Mouse (Mus musculus) cerebellum, adult 2 months (tissue): ENCODE results near the gene Styk1. TPM values are rescaled to one million over a fixed set of nuclear protein-coding genes. Genes with fewer than 3 reads are reported as not detected.

ENCODE experiments used
- DNase-seq, 2 experiments: peaks; one replicate each; pipeline ENCODE4 v3.0.0; 2021
- H3K27ac ChIP-seq: fragments of 200-500 bp; 2 replicates; pipeline ENCODE4 v1.5.1; 2012; ENCODE audit warnings: low read length, control low read depth, inconsistent platforms; ENCODE audit not compliant: insufficient read depth
- H3K27me3 ChIP-seq: fragments of 200-500 bp; 2 replicates; pipeline ENCODE4 v1.6.1; 2012; ENCODE audit warnings: inconsistent platforms, mild to moderate bottlenecking, low read length, moderate library complexity; ENCODE audit not compliant: control insufficient read depth, insufficient read depth
- H3K4me1 ChIP-seq: fragments of 200-500 bp; 2 replicates; pipeline ENCODE4 v1.6.1; 2011; ENCODE audit warnings: low read length; ENCODE audit not compliant: control insufficient read depth, insufficient read depth
- H3K4me3 ChIP-seq: fragments of 200-500 bp; replicated peaks from 2 replicates; pipeline ENCODE3; 2011; ENCODE audit warnings: mild to moderate bottlenecking, low read depth, low read length, control low read depth; ENCODE audit not compliant: insufficient read depth
- CTCF ChIP-seq: fragments of 200-500 bp; IDR thresholded peaks from 2 replicates; pipeline ENCODE4 v1.5.1; 2011; ENCODE audit warnings: low read depth, mild to moderate bottlenecking, control low read depth, low read length, moderate library complexity, borderline replicate concordance; ENCODE audit not compliant: insufficient read depth
- POLR2A ChIP-seq: fragments of 200-500 bp; IDR thresholded peaks from 2 replicates; pipeline ENCODE4 v1.6.1; 2011; ENCODE audit warnings: low read length, control low read depth, borderline replicate concordance; ENCODE audit not compliant: insufficient read depth
- WGBS: fragments of 180-500 bp; shearing (Covaris S2); methylation state at CpG from one replicate; pipeline ENCODE4 v1.1.7; 2018; 5-methylcytosine and 5-hydroxymethylcytosine counted together
- polyA plus RNA-seq: library from polyadenylated mRNA; depleted of rRNA; stranded (reverse); fragments of >200 nt; gene quantifications from 2 replicates; pipeline ENCODE4 v1.2.3, GENCODE M21; 2012

Styk1 gene
- polyA plus RNA-seq, 1 experiment: 0.46 TPM

DNA sequence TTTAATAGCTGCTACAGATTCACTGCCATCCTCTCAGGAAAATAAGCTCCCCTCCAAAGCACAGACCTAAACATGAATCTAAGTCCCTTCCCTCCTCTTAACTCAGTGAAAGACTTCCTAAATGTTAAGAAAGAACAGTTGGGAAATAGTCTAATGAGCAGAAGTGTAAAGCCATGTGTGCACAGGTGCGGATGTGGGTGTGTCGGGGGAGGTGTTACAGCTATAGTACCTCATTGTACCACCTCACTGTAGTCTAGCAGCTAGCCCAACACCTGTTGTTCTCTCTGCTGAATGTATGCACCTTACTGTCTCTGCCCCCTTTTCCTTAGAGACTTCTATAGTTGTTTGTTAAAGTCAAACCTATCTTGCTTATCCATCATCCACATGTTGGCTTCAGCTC is 26.3 kb downstream of the Styk1 start:
- no peak for TF ChIP-seq CTCF
- no peak for TF ChIP-seq POLR2A
- no peak overlapping the region for H3K27ac ChIP-seq
- 86% methylated on average over 2 of the region's 2 CpGs for WGBS
- no peaks in the 10 kb centered on the region for H3K4me1 ChIP-seq
- no peaks in the 10 kb centered on the region for H3K27me3 ChIP-seq
- no peak for DNase-seq
- H3K4me3 ChIP-seq: no peak overlapping the region

DNA sequence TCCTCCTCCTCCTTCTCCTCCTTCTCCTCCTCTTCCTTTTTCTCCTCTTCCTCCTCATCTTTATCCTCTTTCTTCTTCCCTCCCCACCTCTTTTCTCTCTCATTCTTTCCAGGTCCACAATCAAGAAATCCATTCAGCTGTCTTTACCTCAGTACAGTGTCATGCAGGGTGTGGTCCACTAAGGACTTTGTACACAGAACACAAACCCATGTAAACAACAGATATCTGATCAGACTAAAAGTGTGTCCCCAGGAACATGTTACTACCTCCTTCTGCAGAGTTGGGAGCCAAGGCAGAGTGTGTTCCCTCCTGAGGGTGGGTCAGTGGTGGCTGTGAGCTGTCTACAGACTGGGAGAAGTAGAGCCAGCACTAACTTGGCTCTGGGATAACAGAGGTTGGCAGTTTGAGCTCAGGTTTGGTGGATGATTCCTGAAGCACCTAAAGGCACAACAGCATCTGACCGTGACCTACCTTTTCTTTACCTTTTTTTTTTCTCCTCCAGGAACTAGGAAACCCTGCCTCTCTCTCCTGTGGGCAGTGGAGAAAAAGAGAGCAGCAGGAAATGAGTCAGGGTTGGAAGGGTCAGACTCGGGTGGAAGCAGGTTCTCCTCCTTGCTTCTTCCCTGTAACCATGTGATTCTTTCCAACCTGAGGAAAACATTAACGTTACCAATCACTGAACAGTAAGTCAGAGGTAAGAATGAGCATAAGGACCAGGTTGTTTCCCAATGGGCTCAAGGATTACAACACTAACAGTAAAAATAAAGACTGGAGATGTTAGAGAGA is 31.4 kb downstream of the Styk1 start:
- DNase-seq: no peak
- no peaks in the 10 kb centered on the region for H3K27me3 ChIP-seq
- no peak overlapping the region for H3K4me3 ChIP-seq
- WGBS: 69% methylated on average over 3 of the region's 3 CpGs
- no peak overlapping the region for H3K27ac ChIP-seq
- TF ChIP-seq POLR2A: no peak
- TF ChIP-seq CTCF: no peak
- H3K4me1 ChIP-seq: no peaks in the 10 kb centered on the region

DNA sequence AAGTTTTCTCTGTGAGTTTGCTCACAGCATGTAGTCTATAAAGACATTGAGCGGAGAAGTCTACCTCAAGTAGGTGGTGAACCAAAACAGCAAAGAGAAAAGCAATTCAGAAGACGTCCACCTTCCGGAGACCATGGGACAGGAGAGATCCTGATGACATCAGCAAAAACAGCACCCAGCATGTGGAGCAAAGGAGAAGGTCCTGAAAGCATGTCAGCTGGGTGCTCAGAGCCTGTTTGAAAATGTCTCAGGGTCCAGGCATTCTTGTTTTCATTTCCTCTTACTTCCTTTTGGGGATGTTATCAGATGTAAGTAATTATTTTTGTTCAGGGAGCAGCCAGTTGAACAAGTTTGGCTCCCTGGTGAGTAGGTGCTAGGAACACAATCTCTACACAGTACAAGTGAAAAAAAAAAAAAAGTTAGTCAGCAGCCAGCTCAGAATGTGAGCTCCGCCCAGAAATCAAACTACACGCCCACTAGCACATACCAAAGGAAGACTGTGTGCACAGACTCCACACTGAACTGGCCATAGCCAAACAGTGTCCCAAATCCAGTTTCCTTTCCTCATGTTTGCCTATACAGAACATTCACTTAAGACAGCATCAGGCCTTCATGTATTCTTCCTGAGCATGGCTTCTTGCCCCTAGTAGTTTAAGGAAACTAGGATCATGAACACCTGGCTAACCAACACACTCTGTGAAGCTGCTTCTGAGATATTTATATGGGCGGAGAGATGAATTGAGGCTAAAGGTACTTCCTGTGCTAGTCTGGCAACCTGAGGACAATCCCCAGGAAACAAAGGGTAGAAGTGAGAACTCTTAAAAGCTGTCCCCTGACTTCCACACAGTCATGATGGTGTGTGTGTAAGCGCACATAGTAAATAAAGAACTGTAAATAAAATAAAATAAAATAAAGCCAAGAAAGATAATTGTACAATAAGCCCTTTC is 37.0 kb downstream of the Styk1 start:
- Histone ChIP-seq H3K27ac (no peak overlapping the region), H3K27me3 (no peaks in the 10 kb centered on the region), H3K4me3 (no peak overlapping the region), H3K4me1 (no peaks in the 10 kb centered on the region)
- no peak for DNase-seq
- 79% methylated on average over 7 of the region's 7 CpGs for WGBS
- TF ChIP-seq POLR2A (no peak), CTCF (no peak)

DNA sequence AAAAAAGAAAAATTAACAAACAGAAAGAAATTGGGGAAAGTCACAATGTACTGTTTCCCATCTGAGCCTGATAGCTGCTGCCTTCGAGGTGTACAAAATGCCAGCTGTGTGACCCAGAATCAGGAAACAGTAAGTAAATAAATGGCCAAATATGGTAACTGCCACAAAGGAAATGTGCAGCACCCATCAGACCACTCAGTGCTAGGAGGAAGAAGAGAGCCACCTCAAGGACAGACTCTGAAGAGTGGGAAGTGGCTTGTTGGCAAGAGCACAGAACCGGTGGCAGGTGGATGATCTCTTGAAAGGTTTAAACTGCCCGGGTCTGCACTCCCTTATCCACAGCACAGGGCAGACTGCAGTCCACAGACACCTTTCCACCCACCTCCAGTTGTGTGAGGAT is 45.4 kb downstream of the Styk1 start:
- DNase-seq: no peak
- TF ChIP-seq POLR2A (no peak), CTCF (no peak)
- Histone ChIP-seq H3K4me3 (no peak overlapping the region), H3K27me3 (no peaks in the 10 kb centered on the region), H3K27ac (no peak overlapping the region), H3K4me1 (no peaks in the 10 kb centered on the region)
- 61% methylated on average over 3 of the region's 3 CpGs for WGBS

DNA sequence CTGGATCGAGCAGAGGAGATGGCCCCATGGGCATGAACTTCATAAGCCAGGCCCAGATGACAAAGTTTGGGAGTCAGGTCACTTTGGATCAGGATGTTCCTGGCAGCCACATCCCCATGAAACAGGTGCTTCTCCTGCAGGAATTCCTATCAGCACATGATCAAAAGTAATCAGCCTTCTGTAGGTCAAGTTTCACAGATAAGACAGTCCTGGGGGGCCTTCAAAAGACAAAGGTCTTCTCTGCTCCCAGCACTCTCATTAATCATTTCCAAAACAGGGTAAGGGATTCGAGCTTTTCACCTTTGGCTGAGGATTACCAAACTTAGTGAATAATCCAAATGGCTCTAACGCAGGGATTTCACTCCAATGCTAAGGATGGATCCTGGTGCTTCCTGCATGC is 48.6 kb downstream of the Styk1 start:
- Histone ChIP-seq H3K27ac (no peak overlapping the region), H3K27me3 (no peaks in the 10 kb centered on the region; the same call in 1 of the 2 replicates), H3K4me1 (no peaks in the 10 kb centered on the region), H3K4me3 (no peak overlapping the region)
- WGBS: 53% methylated on average over 3 of the region's 3 CpGs
- DNase-seq: no peak
- TF ChIP-seq CTCF: no peak

DNA sequence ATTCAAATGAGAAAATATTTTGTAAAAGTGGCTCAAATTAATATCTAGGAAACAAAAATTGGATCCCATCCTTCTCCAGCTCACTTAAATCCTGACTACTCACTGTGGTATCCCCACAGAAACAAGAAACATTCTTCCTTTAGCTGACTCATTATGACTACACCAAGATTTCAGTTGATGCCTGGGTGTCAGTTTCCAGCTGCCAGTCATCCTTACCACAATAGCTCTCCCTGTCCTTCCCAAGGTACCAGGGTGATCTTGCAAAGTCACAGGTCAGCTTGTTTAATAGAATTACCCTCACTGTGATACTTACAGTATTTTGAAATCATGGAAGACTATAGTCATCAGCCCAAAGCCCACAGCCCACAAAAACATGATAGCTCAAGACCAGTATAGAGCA is 54.9 kb downstream of the Styk1 start:
- Histone ChIP-seq H3K4me1 (no peaks in the 10 kb centered on the region), H3K4me3 (no peak overlapping the region), H3K27ac (no peak overlapping the region), H3K27me3 (no peaks in the 10 kb centered on the region; the same call in 1 of the 2 replicates)
- no peak for TF ChIP-seq POLR2A
- no peak for TF ChIP-seq CTCF
- no peak for DNase-seq

DNA sequence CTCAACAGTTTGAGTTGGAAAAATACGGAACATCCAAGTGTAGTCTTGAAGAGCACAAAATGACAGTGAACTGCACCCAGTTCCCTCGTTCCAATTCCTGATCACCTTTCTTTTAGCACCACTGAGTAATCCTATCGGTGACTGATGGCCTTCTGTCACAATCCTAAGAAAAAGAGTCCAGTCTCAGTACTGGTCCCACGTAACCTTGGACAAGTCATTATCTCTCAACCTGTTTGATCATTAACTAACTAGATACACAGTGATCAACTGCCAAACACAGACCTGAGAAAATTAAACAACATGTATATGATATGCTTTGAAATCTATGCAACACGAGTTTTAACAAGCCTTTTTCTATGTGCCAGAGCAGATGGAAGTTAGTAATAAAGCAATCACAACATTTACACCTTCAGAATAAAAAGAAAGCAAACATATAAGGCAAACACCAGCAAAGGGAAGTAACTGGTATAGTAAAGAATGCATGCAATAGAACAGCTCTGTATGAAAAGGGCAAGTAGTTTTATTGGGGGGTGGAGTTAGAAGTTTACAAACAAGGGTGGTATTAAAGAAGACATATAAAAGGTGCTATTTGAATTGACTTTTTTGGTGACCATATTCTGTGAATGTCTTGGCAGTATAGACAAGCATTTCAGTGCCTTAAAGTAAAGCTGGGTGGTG is 58.8 kb downstream of the Styk1 start:
- 88% methylated on average over 5 of the region's 5 CpGs for WGBS
- Histone ChIP-seq H3K4me1 (no peaks in the 10 kb centered on the region), H3K27me3 (no peaks in the 10 kb centered on the region; the same call in 1 of the 2 replicates), H3K27ac (no peak overlapping the region), H3K4me3 (no peak overlapping the region)
- TF ChIP-seq CTCF: no peak
- TF ChIP-seq POLR2A: no peak
- no peak for DNase-seq
